In genomic region chr16:30009521-30010186, GRCm38 (mm10) we compare ENCODE assay signal across 8 mouse cellular contexts. TPM values are rescaled to one million over a fixed set of nuclear protein-coding genes. Genes with fewer than 3 reads are reported as not detected.
DNase-seq lines count a peak whose midpoint lies in the region; ATAC-seq lines count a peak whose summit lies in the region.

No protein-coding gene starts in this region.

- ATAC-seq in granulocyte monocyte progenitor cell, adult 5-6 weeks (replicated peaks; ENCODE audit: poor library complexity, severe bottlenecking), result peak; percentile 43
- peak; percentile 69 for ATAC-seq in intestine, embryonic 15.5 days
- ATAC-seq in liver, embryonic 15.5 days (ENCODE audit: insufficient read depth), result peak; percentile 47
- ATAC-seq in neural tube, embryonic 13.5 days (ENCODE audit: low read depth), result peak; percentile 13; the same call in 1 of the 2 replicates

- peaks cover 13% of the 10 kb centered on the region for H3K4me1 ChIP-seq in brown adipose tissue, adult 24 weeks (ENCODE audit: control insufficient read depth, insufficient read depth, insufficient read length, low read length)
- peaks cover 23% of the 10 kb centered on the region for H3K4me1 ChIP-seq in intestine, embryonic 15.5 days (replicated peaks)
- H3K4me1 ChIP-seq in liver, embryonic 15.5 days (replicated peaks), result peaks cover 16% of the 10 kb centered on the region
- H3K4me1 ChIP-seq in neural tube, embryonic 13.5 days (replicated peaks), result peaks cover 21% of the 10 kb centered on the region

- H3K4me3 ChIP-seq in brown adipose tissue, adult 24 weeks (ENCODE audit: insufficient read depth, low read depth, low read length), result peak overlapping the region; percentile 54
- peak overlapping the region; percentile 51 for H3K4me3 ChIP-seq in intestine, embryonic 15.5 days (replicated peaks)
- peak overlapping the region; percentile 54 for H3K4me3 ChIP-seq in liver, embryonic 15.5 days (replicated peaks)
- H3K4me3 ChIP-seq in neural tube, embryonic 13.5 days, result peak overlapping the region; percentile 45

- H3K9ac ChIP-seq in intestine, embryonic 15.5 days, result peak overlapping the region; percentile 65
- H3K9ac ChIP-seq in liver, embryonic 15.5 days, result no peak overlapping the region
- peak overlapping the region; percentile 73 for H3K9ac ChIP-seq in neural tube, embryonic 13.5 days

- DNase-seq in cerebellum, adult 8-10 months, result peak; percentile 14
- no peak for DNase-seq in cerebellum, postnatal 25 days
- no peak for DNase-seq in layer of hippocampus, postnatal 10 days (ENCODE audit: low spot score in 2 of 2)

- H3K4me2 ChIP-seq in intestine, embryonic 15.5 days (replicated peaks), result peak overlapping the region; percentile 92
- H3K4me2 ChIP-seq in liver, embryonic 15.5 days, result peak overlapping the region; percentile 61
- H3K4me2 ChIP-seq in neural tube, embryonic 13.5 days, result peak overlapping the region; percentile 86

- H3K27ac ChIP-seq in brown adipose tissue, adult 24 weeks (replicated peaks; ENCODE audit: low read depth, low read length), result peak overlapping the region; percentile 48
- peak overlapping the region; percentile 96 for H3K27ac ChIP-seq in intestine, embryonic 15.5 days
- H3K27ac ChIP-seq in liver, embryonic 15.5 days (replicated peaks), result peak overlapping the region; percentile 87
- no peak overlapping the region for H3K27ac ChIP-seq in neural tube, embryonic 13.5 days (replicated peaks)

- no peaks in the 10 kb centered on the region for H3K36me3 ChIP-seq in intestine, embryonic 15.5 days
- no peaks in the 10 kb centered on the region for H3K36me3 ChIP-seq in liver, embryonic 15.5 days (replicated peaks)
- H3K36me3 ChIP-seq in neural tube, embryonic 13.5 days, result no peaks in the 10 kb centered on the region

- WGBS in intestine, embryonic 15.5 days, result 13% methylated on average over 17 of the region's 17 CpGs
- 9% methylated on average over 17 of the region's 17 CpGs for WGBS in liver, embryonic 15.5 days (ENCODE audit: insufficient replicate concordance)
- WGBS in neural tube, embryonic 13.5 days, result 15% methylated on average over 17 of the region's 17 CpGs

- H3K9me3 ChIP-seq in intestine, embryonic 15.5 days, result no peaks in the 10 kb centered on the region
- H3K9me3 ChIP-seq in liver, embryonic 15.5 days (replicated peaks), result no peaks in the 10 kb centered on the region
- H3K9me3 ChIP-seq in neural tube, embryonic 13.5 days, result no peaks in the 10 kb centered on the region

- H3K27me3 ChIP-seq in intestine, embryonic 15.5 days (replicated peaks), result no peaks in the 10 kb centered on the region
- H3K27me3 ChIP-seq in liver, embryonic 15.5 days, result peaks cover 48% of the 10 kb centered on the region
- H3K27me3 ChIP-seq in neural tube, embryonic 13.5 days, result peaks cover 54% of the 10 kb centered on the region

RNA-seq across cellular contexts. Expression of gene Hes1, which starts 54.5 kb away (rescaled TPM):
- polyA plus RNA-seq in brown adipose tissue, adult 24 weeks (2012; ENCODE audit: insufficient read depth, insufficient read length, missing spikeins), result 14.0 and 14.4 TPM in 2 replicates
- total RNA-seq in granulocyte monocyte progenitor cell, adult 5-6 weeks (2014; fragmentation: Nextera tagmentation), result not detected in 2 replicates
- total RNA-seq in granulocyte monocyte progenitor cell, adult 5-6 weeks (2017), result not detected in 2 replicates
- polyA plus RNA-seq in intestine, embryonic 15.5 days (2015; fragmentation: Nextera tagmentation; extraction: Ambion mirVana), result 55.7 and 67.4 TPM in 2 replicates
- polyA plus RNA-seq in liver, embryonic 15.5 days (2015; fragmentation: Nextera tagmentation; extraction: Ambion mirVana), result 5.4 and 6.1 TPM in 2 replicates
- polyA plus RNA-seq in neural tube, embryonic 13.5 days (2015; fragmentation: Nextera tagmentation; extraction: Ambion mirVana), result 19.4 and 25.5 TPM in 2 replicates
- 10 to 100 TPM; 14.5 to 19.2 TPM for total RNA-seq in layer of hippocampus, postnatal 10 days (2021)

Comparison
In these comparisons a context has a peak if more than half of its experiments do, and no peak if none do; other contexts are left out.
1. ATAC-seq: peak in every context shown above with its lines; median percentile 69 in intestine, embryonic 15.5 days; 47 in liver, embryonic 15.5 days; 43 in granulocyte monocyte progenitor cell, adult 5-6 weeks; 13 in neural tube, embryonic 13.5 days.